Mouse (Mus musculus): Measurements from ENCODE around the gene Olfr399.

The Olfr399 gene

DNA sequence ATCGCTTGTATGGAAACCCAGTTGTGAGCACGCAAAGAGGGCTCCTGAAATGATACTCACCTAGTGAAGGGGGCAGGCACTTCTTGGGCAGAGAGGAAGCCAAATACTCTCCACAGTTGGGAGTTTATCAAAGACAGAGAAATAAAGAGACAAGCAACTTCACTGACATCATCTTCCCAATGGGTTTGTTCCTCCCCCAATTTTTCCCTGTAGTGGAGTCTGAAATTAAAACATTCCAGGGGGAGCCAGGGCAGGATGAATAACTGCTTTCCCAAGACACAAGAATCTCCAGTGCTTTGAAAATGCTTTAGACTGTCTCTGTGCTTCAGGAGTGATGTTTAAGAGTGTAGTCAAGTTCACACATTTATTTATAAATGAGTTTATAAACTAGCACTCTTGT is at the start of gene Olfr399, which contains the start of gene Olfr139:
Gene Olfr399, minus strand, starts transcription at position 165 of the 400 bp plus-strand sequence.
Gene Olfr139, minus strand, starts transcription at position 101 of the 400 bp plus-strand sequence.
- DNase-seq (ENCODE audit: low read depth, low spot score): no peak

DNA sequence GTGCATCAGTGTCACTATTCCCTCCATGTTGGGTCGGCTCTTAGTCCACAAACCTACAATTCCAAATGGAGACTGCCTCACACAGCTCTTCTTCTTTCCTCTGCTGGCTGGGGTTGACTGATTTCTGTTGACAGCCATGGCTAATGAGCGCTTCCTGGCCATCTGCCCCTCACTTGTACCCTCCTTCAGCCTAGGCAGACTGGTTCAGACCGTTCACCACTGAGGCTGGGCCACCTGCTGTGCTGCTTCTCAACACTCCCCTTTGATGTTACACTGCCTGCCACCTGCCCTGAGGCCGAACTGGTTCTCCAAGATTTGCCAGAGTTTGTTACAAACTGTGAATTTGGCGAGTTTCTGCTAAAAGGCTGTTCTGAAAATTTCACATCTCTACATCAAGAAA is 48.7 kb upstream of the Olfr399 start:
- no peak for DNase-seq (ENCODE audit: low read depth, low spot score)

DNA sequence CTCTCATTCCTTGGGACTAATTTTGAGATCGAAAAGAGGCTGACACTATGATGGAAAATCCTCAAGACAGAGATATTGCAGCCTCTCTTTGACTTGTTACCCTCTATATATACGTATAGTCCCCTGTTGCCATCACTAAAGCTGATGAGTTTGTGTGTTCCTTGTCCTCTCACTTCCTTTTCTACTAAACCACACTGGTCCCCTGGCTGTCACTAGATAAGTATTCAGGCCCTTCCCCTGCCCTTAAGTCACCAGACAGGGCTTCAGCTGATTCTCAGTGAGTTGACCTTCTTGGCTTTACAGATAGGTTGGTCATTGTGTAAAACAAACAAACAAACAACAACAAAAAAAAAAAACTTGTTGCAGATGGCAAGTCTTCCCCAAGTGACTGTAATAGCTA is 45.1 kb upstream of the Olfr399 start:
- no peak for DNase-seq (ENCODE audit: low read depth, low spot score)

DNA sequence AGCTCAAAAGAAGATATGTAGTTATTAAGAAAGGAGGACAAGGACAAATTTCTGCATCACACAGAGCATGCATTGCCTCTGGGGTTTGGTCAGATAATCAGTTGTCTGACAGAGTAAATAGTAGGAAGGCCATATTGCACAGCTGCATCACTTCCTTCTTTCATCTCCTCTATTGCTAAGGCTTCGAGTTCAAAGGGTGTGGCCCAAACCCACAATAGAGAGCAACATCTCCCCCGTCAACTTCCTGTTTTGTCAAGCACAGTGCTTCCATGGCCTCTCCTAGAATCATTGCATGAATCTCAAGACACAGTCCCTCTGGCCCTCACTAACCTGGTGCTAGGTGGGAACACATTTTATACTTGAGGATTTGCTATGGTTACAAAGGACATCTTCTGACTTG is 44.3 kb upstream of the Olfr399 start:
- peak; percentile 2 for DNase-seq (ENCODE audit: low read depth, low spot score)

DNA sequence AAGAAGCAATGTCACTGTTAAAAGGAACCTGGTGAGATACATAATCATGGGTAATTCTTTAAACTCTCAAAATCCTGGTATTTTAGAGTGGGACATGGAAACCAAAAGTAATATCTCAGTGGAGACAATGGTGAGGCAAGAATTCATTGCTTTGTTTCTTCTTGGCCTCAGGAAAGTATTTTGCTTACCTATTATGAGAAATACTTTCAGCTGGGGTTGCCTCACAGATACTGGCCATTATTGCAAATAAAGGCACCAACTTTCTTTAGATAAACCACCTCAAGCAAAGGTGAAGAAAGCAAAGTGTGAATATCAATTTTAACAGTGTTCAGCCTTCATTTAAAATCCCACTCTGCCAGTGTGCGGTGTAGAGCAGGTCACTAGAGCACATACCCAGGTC is 13.2 kb upstream of the Olfr399 start, which contains the start of gene Zfp616:
Gene Zfp616, plus strand, starts transcription at position 301 of the 400 bp plus-strand sequence.
- no peak for DNase-seq (ENCODE audit: low read depth, low spot score)

DNA sequence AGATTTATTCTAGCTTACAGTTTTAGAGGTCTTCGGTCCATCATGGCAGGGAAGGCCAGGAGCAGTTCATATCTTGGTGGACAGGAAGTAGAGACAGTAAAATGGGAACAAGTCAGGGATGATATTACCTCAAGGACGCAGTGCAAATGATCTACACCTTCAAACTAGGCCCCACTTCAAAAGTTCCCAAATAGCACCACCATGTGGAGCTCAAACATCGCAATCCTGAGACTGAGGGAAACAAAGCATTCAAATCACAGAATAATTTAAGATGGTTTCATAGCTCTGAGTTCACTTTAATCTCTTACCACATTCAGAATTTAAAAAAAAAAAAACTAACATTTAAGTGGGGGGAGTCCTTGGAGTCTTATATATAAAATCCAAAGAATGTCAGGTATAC is 5.1 kb downstream of the Olfr399 start:
- no peak for DNase-seq (ENCODE audit: low read depth, low spot score)
